Mouse (Mus musculus): ENCODE data around the gene Hist2h2be.
"Not testable (repeated sequence)": the region's sequence is repeated elsewhere in the genome, so short reads cannot be mapped to it uniquely, and the experiment has no call there.

Gene Hist2h2be

GRCm38 (mm10) chr3:96261623-96262022 lies 40.7 kb downstream of the Hist2h2be start:
- intact Hi-C loops (cut with DNase I) = loop anchor here (5.0 kb wide), 1 partner anchor 44 kb away; the partner anchor contains the start of genes Bola1 and Hist2h2ab

- intact Hi-C loops (cut with DNase I) = loop anchor here (5.0 kb wide), 1 partner anchor 45 kb away; the partner anchor contains the start of genes Bola1 and Hist2h2ab
These were observed 41.4 kb downstream of the Hist2h2be start for GRCm38 (mm10) chr3:96262216-96262875.

GRCm38 (mm10) chr3:96262979-96263550 lies 42.1 kb downstream of the Hist2h2be start, which contains the start of gene Hist2h4:
TSS of gene Hist2h4 (minus strand) at chr3:96263311.
- intact Hi-C loops (cut with DNase I) = loop anchor here (5.0 kb wide), 1 partner anchor 46 kb away; the partner anchor contains the start of genes Bola1 and Hist2h2ab

GRCm38 (mm10) chr3:96263558-96264403 lies 42.9 kb downstream of the Hist2h2be start:
- intact Hi-C loops (cut with DNase I) = loop anchor here (5.0 kb wide), 1 partner anchor 46 kb away; the partner anchor contains the start of genes Bola1 and Hist2h2ab

GRCm38 (mm10) chr3:96264404-96264949 lies 43.6 kb downstream of the Hist2h2be start:
- intact Hi-C loops (cut with DNase I) = loop anchor here (5.0 kb wide), 1 partner anchor 47 kb away; the partner anchor contains the start of genes Bola1 and Hist2h2ab

- intact Hi-C loops (cut with DNase I) = no loop called here
These were observed 45.3 kb downstream of the Hist2h2be start for GRCm38 (mm10) chr3:96266132-96266710.

- intact Hi-C loops (cut with DNase I) = no loop called here
These were observed 46.6 kb downstream of the Hist2h2be start for GRCm38 (mm10) chr3:96267541-96267940.

- intact Hi-C loops (cut with DNase I) = no loop called here
These were observed 47.3 kb downstream of the Hist2h2be start, which contains the start of gene Hist2h3b for GRCm38 (mm10) chr3:96268051-96268775. TSS of gene Hist2h3b (plus strand) at chr3:96268654.

- intact Hi-C loops (cut with DNase I) = not testable (repeated sequence)
These were observed 48.0 kb downstream of the Hist2h2be start for GRCm38 (mm10) chr3:96268776-96269378.

GRCm38 (mm10) chr3:96269511-96270474 lies 48.9 kb downstream of the Hist2h2be start, which contains the start of gene Hist2h2bb:
TSS of gene Hist2h2bb (plus strand) at chr3:96269752.
- intact Hi-C loops (cut with DNase I) = no loop called here

Small RNAs within 50 kb of the gene (microRNA-seq; reads per million reads assigned to microRNA genes)
- 0 to 0.12 reads per million in 2 experiments for gene Gm44492
- 0 reads per million in 2 experiments for gene Gm47311
- gene Gm47313 = 0 reads per million in 2 experiments

Measured in adrenal gland (tissue).